Mouse (Mus musculus) hindbrain, embryonic 15.5 days (tissue): ENCODE measurements around the gene Katna1. TPM values are rescaled to one million over a fixed set of nuclear protein-coding genes. Genes with fewer than 3 reads are reported as not detected.
A peak's percentile ranks its signal among the peaks of the same experiment; 100 is the strongest.

Source experiments
- ATAC-seq: fragments of 200-750 bp; cut with Nextera tagmentation; 2 replicates; pipeline ENCODE4 v1.8.0; 2017; ENCODE audit warnings: low read depth, moderate number of reproducible peaks, moderate TSS enrichment; ENCODE audit not compliant: low FRiP score
- H3K27ac ChIP-seq: fragments of 300-500 bp; sonication (generic); replicated peaks from 2 replicates; pipeline ENCODE4 v1.5.1; 2015; ENCODE audit warnings: mild to moderate bottlenecking, inconsistent platforms
- H3K27me3 ChIP-seq: fragments of 300-500 bp; sonication (generic); 2 replicates; pipeline ENCODE4 v1.6.1; 2015; ENCODE audit warnings: control low read depth, inconsistent platforms
- H3K36me3 ChIP-seq: fragments of 300-500 bp; sonication (generic); 2 replicates; pipeline ENCODE4 v1.6.1; 2015; ENCODE audit warnings: control low read depth, inconsistent platforms
- H3K4me1 ChIP-seq: fragments of 300-500 bp; sonication (generic); replicated peaks from 2 replicates; pipeline ENCODE4 v1.6.1; 2015; ENCODE audit warnings: control low read depth, inconsistent platforms
- H3K4me2 ChIP-seq: fragments of 300-500 bp; sonication (generic); 2 replicates; pipeline ENCODE4 v1.6.1; 2015; ENCODE audit warnings: moderate library complexity, mild to moderate bottlenecking, inconsistent platforms
- H3K4me3 ChIP-seq: fragments of 300-500 bp; sonication (generic); 2 replicates; pipeline ENCODE4 v1.5.1; 2015; ENCODE audit warnings: mild to moderate bottlenecking, inconsistent platforms
- H3K9ac ChIP-seq: fragments of 300-500 bp; sonication (generic); 2 replicates; pipeline ENCODE4 v1.6.1; 2015; ENCODE audit warnings: inconsistent platforms
- H3K9me3 ChIP-seq: fragments of 300-500 bp; sonication (generic); 2 replicates; pipeline ENCODE4 v1.6.1; 2016; ENCODE audit warnings: control low read depth, inconsistent platforms
- WGBS: fragments of 180-500 bp; shearing (Covaris S2); methylation state at CpG from one replicate; pipeline ENCODE4 v1.1.7; 2015; 5-methylcytosine and 5-hydroxymethylcytosine counted together
- polyA plus RNA-seq: library from polyadenylated mRNA; unstranded; fragments of >200 nt; fragmentation: Nextera tagmentation; extraction: Ambion mirVana; gene quantifications from 2 replicates; pipeline ENCODE4 v1.2.1, GENCODE M21; 2015

Katna1 gene
- 27.6 and 30.7 TPM in 2 replicates for polyA plus RNA-seq

- Histone ChIP-seq H3K27ac (peak within 1 kb of the TSS; percentile 85), H3K9me3 (no peaks in the 10 kb centered on the region), H3K4me2 (peak within 1 kb of the TSS; percentile 91), H3K9ac (peak within 1 kb of the TSS; percentile 77), H3K27me3 (no peaks in the 10 kb centered on the region), H3K4me3 (peak within 1 kb of the TSS; percentile 77), H3K4me1 (peaks cover 18% of the 10 kb centered on the region), H3K36me3 (no peaks in the 10 kb centered on the region)
- under 1% methylated on average over 49 of the region's 49 CpGs for WGBS
- ATAC-seq: peak; percentile 99
Observed at GRCm38 (mm10) chr10:7725751-7726500, at the start of gene Katna1. Gene Katna1 (plus strand): TSS chr10:7726000.

DNA sequence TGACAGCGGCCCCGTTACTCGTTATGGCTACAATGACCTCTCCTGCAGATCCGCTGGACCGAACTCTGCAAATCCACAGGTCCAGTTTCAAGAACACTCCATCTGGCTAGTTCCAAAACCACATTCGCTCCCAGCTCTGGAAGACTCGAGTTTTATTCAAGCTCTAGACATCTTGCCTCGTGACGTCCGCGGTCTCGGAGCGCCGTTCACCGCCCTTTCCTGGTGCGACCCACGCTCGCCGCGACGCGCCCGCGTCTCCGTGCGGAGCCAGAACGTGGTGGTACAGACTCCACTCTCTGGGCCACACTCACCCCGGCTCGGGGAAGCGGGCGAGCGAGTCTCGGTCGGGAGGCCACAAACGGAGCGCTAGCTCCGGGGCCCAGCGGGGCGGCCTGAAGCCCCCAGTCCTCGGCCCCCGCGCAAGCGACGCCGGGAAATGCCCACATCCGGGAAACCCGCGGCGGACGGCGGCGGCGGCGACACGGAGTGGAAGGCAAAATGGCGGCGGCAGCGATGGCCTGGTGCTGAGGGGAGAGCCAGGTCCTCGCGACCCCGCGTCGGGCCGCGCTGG is 45.0 kb upstream of the Katna1 start, which contains the start of the genes Pcmt1 and Lats1:
TSS of gene Pcmt1 (minus strand) at position 406 of the 571 bp plus-strand sequence.
TSS of gene Lats1 (plus strand) at position 484 of the 571 bp plus-strand sequence.
- WGBS: under 1% methylated on average over 56 of the region's 65 CpGs
- H3K9ac ChIP-seq: peak within 1 kb of the TSS; percentile 96
- peaks cover 50% of the 10 kb centered on the region for H3K4me1 ChIP-seq
- H3K4me3 ChIP-seq: peak within 1 kb of the TSS; percentile 91
- ATAC-seq: peak; percentile 88
- no peaks in the 10 kb centered on the region for H3K27me3 ChIP-seq
- peak within 1 kb of the TSS; percentile 98 for H3K27ac ChIP-seq
- peak within 1 kb of the TSS; percentile 78 for H3K4me2 ChIP-seq
- H3K36me3 ChIP-seq: peaks cover 22% of the 10 kb centered on the region
- no peaks in the 10 kb centered on the region for H3K9me3 ChIP-seq

DNA sequence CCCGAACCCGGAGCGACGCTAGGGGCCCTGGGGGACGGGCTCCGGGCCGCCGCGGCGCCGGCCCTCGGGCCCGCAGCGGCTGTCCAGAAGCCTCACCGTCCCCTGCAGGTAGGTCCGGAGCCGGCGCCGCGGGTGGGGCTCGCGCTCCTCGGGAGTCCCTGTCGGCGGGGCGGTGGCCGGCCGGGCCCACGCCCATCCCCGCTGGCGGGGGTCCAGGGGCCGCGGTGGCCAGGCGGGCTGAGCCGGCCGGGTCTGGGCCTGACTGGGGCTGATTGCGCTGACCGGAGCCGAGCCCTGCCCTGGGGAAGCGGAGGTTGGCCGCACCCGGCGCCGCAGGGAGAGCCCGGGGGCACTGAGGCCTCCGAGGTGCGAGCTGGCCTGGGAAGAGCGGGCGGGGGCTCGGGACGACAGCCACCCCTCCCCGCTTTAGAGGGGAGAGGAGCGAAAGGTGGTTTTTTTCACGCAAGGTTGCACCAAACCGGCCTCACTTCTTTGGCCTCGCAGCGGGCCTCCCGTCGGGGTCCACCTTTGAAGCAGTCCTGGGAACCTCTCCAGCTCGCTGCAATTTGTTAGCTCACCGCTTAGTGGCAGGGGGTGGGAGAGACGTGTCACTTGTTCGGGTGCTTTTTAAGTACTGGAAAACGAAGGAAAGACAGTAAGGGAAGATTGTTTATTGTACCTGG is 44.3 kb upstream of the Katna1 start:
- Histone ChIP-seq H3K4me2 (peak overlapping the region; percentile 78), H3K27me3 (no peaks in the 10 kb centered on the region), H3K9ac (peak overlapping the region; percentile 96), H3K9me3 (no peaks in the 10 kb centered on the region), H3K4me3 (peak overlapping the region; percentile 91), H3K36me3 (peaks cover 18% of the 10 kb centered on the region), H3K27ac (peak overlapping the region; percentile 98), H3K4me1 (peaks cover 50% of the 10 kb centered on the region)
- peak; percentile 80 for ATAC-seq
- WGBS: under 1% methylated on average over 60 of the region's 64 CpGs

DNA sequence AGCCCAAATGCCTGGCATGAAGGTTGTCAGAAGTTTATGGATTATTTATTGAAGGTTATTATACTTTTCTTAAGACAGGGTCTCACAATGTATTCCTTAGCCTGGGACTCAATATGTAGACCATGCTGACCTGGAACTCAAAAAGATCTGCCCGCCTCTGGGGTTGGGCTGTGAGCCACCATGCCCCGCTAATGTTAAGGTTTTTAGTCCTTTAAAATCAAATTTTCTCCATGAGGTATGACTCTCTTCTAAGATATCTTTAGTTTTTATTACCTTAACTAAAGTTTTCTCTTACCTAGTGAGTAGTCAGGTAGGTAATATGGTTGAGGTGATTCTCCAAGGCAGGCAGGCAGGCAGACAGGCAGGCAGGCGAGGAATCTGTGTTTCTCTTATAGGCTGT is 43.6 kb upstream of the Katna1 start:
- H3K4me1 ChIP-seq: peaks cover 48% of the 10 kb centered on the region

DNA sequence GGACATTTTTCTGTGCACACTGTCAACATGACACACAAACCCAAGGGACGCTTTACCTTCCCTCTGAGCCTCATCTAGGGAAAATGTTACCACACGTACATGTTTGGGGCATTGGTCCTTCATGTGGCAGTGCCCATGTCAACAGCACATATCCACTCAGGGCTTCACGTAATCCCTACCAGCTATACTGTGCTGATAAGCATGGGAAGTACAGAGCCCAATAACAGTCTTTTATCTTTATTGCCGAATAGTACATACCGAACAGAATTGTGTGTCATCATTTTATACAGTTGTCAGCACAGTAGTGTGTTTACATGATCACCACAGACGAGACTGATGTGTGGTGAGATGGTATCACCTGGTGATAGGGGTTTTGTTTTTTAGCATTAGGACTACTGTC is 38.9 kb upstream of the Katna1 start:
- no peaks in the 10 kb centered on the region for H3K27me3 ChIP-seq
- H3K9me3 ChIP-seq: no peaks in the 10 kb centered on the region
- peaks cover 26% of the 10 kb centered on the region for H3K4me1 ChIP-seq
- no peak overlapping the region for H3K9ac ChIP-seq
- H3K4me2 ChIP-seq: no peak overlapping the region
- ATAC-seq: no peak
- H3K36me3 ChIP-seq: peaks cover 8% of the 10 kb centered on the region
- no peak overlapping the region for H3K27ac ChIP-seq
- 96% methylated on average over 6 of the region's 6 CpGs for WGBS
- H3K4me3 ChIP-seq: no peak overlapping the region

More for the DNA sequence above, 43.6 kb upstream of the Katna1 start:
- Histone ChIP-seq H3K36me3 (peaks cover 10% of the 10 kb centered on the region), H3K9me3 (no peaks in the 10 kb centered on the region), H3K27me3 (no peaks in the 10 kb centered on the region), H3K4me2 (peak overlapping the region; percentile 78), H3K9ac (peak overlapping the region; percentile 96), H3K4me3 (peak overlapping the region; percentile 91), H3K27ac (peak overlapping the region; percentile 98; the same call in 1 of the 2 replicates)
- 67% methylated on average over 3 of the region's 3 CpGs for WGBS
- no peak for ATAC-seq

GRCm38 (mm10) chr10:7695286-7695685 is 30.5 kb upstream of the Katna1 start:
- Histone ChIP-seq H3K4me2 (no peak overlapping the region), H3K36me3 (peaks cover 55% of the 10 kb centered on the region)

GRCm38 (mm10) chr10:7700120-7700519 is 25.7 kb upstream of the Katna1 start:
- ATAC-seq: no peak
- Histone ChIP-seq H3K9me3 (no peaks in the 10 kb centered on the region), H3K4me2 (no peak overlapping the region), H3K4me3 (no peak overlapping the region), H3K4me1 (no peaks in the 10 kb centered on the region), H3K27me3 (no peaks in the 10 kb centered on the region), H3K27ac (no peak overlapping the region), H3K36me3 (peaks cover 68% of the 10 kb centered on the region), H3K9ac (no peak overlapping the region)
- WGBS: 88% methylated on average over 3 of the region's 3 CpGs

More at GRCm38 (mm10) chr10:7695286-7695685, 30.5 kb upstream of the Katna1 start:
- Histone ChIP-seq H3K27ac (no peak overlapping the region), H3K27me3 (no peaks in the 10 kb centered on the region), H3K4me3 (no peak overlapping the region), H3K9ac (no peak overlapping the region), H3K4me1 (no peaks in the 10 kb centered on the region), H3K9me3 (no peaks in the 10 kb centered on the region)
- ATAC-seq: no peak

DNA sequence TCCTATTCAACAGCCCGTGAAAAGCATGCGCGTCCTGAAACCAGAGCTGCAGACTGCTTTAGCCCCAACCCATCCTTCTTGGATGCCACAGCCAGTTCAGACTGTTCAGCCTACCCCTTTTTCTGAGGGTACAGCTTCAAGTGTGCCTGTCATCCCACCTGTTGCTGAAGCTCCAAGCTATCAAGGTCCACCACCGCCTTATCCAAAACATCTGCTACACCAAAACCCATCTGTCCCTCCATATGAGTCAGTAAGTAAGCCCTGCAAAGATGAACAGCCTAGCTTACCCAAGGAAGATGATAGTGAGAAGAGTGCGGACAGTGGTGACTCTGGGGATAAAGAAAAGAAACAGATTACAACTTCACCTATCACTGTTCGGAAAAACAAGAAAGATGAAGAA is 23.2 kb upstream of the Katna1 start:
- Histone ChIP-seq H3K36me3 (peaks cover 65% of the 10 kb centered on the region), H3K4me2 (no peak overlapping the region), H3K9me3 (no peaks in the 10 kb centered on the region), H3K4me3 (no peak overlapping the region), H3K27me3 (no peaks in the 10 kb centered on the region), H3K27ac (no peak overlapping the region), H3K9ac (no peak overlapping the region), H3K4me1 (no peaks in the 10 kb centered on the region)
- ATAC-seq: no peak
- 95% methylated on average over 6 of the region's 6 CpGs for WGBS

- H3K9me3 ChIP-seq: no peaks in the 10 kb centered on the region
- WGBS: 92% methylated on average over 5 of the region's 5 CpGs
Observed at GRCm38 (mm10) chr10:7710121-7710520, 15.7 kb upstream of the Katna1 start.

DNA sequence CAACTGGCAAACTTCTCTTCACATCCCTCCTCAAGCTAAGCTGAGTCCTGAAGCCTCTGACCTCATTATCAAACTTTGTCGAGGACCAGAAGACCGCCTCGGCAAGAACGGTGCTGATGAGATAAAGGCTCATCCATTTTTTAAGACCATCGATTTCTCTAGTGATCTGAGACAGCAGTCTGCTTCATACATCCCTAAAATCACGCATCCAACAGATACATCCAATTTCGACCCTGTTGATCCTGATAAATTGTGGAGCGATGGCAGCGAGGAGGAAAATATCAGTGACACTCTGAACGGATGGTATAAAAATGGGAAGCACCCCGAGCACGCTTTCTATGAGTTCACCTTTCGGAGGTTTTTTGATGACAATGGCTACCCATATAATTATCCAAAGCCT is 13.3 kb upstream of the Katna1 start:
- Histone ChIP-seq H3K27me3 (no peaks in the 10 kb centered on the region), H3K27ac (no peak overlapping the region), H3K9ac (no peak overlapping the region), H3K36me3 (peaks cover 47% of the 10 kb centered on the region), H3K4me1 (no peaks in the 10 kb centered on the region), H3K4me3 (no peak overlapping the region), H3K4me2 (no peak overlapping the region), H3K9me3 (no peaks in the 10 kb centered on the region)
- no peak for ATAC-seq
- WGBS: 95% methylated on average over 13 of the region's 13 CpGs

More at GRCm38 (mm10) chr10:7710121-7710520, 15.7 kb upstream of the Katna1 start:
- no peak overlapping the region for H3K4me3 ChIP-seq
- no peak overlapping the region for H3K9ac ChIP-seq
- no peak for ATAC-seq
- H3K27ac ChIP-seq: no peak overlapping the region
- H3K4me2 ChIP-seq: no peak overlapping the region
- H3K27me3 ChIP-seq: no peaks in the 10 kb centered on the region
- no peaks in the 10 kb centered on the region for H3K4me1 ChIP-seq
- peaks cover 52% of the 10 kb centered on the region for H3K36me3 ChIP-seq

- Histone ChIP-seq H3K36me3 (peaks cover 35% of the 10 kb centered on the region), H3K4me2 (no peak overlapping the region), H3K9ac (no peak overlapping the region), H3K27me3 (no peaks in the 10 kb centered on the region), H3K9me3 (no peaks in the 10 kb centered on the region), H3K27ac (no peak overlapping the region), H3K4me3 (no peak overlapping the region), H3K4me1 (no peaks in the 10 kb centered on the region)
- ATAC-seq: no peak
- 75% methylated on average over 7 of the region's 7 CpGs for WGBS
Observed at GRCm38 (mm10) chr10:7715056-7715455, 10.7 kb upstream of the Katna1 start.

DNA sequence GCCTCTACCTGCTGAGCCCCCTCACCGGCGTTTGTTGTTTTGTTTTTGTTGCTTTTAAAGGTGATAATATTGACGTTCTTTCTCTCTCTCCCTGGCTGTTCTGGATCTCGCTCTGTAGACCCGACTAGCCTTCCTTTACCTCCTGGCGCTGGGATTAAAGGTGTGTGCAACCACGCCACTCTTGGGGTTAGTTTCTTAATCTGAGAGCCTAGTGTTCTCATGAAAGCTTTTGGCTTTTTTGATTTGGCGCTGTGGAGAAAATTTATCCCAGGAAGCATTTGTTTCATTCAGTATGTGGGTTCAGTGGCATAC is 657 bp downstream of the Katna1 start:
- peaks cover 18% of the 10 kb centered on the region for H3K4me1 ChIP-seq
- H3K4me2 ChIP-seq: peak overlapping the region; percentile 91
- no peak for ATAC-seq
- H3K4me3 ChIP-seq: peak overlapping the region; percentile 77
- no peaks in the 10 kb centered on the region for H3K9me3 ChIP-seq
- H3K36me3 ChIP-seq: no peaks in the 10 kb centered on the region
- H3K9ac ChIP-seq: peak overlapping the region; percentile 77
- peak overlapping the region; percentile 85 for H3K27ac ChIP-seq
- H3K27me3 ChIP-seq: no peaks in the 10 kb centered on the region
- WGBS: 0% methylated on average over 8 of the region's 8 CpGs
